Mouse (Mus musculus) retina, postnatal 1 day (tissue): Measurements from ENCODE around the gene Cmss1.
A peak's percentile ranks its signal among the peaks of the same experiment; 100 is the strongest.

Experiments
- DNase-seq: peaks from one replicate; pipeline ENCODE4 v3.0.0-alpha.2; 2012

Cmss1 gene

DNA sequence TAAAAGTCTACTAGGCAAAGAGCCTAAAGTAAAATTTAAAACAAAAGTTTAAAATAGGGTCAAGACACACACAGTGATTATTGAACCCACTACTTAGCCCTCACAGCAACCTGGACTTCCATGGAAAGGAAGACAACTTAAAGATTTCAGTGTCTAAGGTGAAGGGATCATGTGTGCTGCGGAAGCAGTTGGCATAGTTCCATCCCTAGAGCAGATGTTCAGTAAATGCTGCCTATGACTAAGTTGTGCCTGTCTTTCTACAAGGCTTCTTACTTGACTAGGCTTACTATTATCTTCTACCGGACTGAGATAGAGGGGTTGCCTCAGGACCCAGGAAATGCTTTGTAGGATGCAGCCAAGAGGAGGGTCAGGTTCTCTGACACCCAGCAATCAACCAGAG lies 50.4 kb downstream of the Cmss1 start:
- no peak for DNase-seq

DNA sequence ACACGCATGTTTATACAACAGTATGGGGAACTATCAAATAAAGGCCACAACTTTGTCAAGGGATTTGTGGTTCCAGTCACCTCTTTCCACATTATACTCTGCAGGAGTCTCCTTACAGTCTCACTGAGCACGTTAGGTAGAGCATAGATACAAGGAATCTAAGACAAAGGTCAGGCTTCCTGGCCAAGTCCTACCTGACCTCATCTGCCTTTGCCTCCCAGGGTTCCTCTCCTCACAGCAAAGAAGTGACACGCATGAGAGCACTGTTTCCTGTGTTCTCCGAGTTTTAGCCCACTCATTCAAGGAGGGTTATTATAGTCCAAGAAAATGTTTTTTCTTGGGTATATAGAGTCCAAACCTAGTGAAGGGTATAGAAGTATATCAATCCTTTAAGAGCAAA lies 51.0 kb downstream of the Cmss1 start:
- DNase-seq: no peak

DNA sequence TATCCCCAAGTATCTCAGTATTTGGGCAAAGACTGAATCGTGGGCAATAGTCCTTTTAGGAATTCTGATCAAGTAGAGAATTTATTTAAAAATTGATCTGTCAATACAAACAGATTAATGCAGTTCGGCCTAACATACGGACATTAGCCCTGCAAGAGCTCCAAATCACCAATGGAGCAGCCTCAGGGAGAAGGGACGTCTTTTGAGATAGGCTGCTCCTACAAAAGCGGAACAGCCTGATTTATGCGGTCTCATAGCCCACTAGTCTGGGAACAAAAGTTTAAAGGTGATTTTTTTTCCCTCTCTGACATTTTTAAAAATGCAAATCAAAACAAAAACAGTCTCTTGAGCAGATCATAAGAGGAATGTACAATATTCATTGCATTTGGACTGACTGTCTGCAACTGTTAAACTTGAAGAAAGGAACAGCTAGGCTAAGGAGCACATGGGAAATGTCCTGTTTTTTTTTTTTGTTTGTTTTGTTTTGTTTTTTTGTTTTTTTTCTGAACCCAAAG lies 51.7 kb downstream of the Cmss1 start:
- DNase-seq: no peak

DNA sequence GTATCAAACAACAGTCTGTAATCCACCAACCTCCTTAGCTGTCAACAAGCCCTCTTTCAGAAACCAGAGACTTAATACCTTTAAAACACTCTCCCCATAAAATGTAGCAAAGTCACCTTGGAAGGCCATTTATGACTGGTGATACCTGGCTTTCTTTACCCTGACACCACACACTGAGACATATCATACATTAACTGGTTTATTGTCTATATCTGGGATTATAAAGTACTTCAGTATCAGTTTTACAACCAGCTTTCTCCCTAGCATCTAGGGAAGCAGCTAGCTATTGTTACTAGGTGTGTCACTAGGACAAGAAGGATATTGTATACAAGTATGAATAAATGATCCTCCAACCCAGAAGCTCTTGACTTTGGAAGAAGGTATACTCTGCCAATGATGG lies 53.4 kb downstream of the Cmss1 start:
- no peak for DNase-seq

DNA sequence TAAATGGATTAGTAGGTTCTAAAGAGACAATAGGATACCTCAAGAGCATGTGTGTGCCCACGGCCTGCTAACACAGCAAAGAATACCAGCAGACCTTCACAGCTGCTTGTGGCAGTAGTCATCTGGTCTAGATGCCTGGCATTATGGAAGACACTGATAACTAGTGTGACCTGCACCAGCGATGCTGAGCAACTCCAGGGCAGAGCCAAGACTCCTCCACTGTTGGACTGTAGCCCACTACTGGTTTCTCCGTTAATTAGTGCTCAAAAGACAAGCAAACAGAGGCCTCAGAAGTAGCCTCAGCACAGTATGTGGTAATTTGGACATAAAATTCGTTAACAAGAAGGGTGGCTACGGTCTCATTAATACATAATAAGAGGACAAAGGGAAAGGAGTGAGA lies 54.0 kb downstream of the Cmss1 start:
- DNase-seq: peak; percentile 82

DNA sequence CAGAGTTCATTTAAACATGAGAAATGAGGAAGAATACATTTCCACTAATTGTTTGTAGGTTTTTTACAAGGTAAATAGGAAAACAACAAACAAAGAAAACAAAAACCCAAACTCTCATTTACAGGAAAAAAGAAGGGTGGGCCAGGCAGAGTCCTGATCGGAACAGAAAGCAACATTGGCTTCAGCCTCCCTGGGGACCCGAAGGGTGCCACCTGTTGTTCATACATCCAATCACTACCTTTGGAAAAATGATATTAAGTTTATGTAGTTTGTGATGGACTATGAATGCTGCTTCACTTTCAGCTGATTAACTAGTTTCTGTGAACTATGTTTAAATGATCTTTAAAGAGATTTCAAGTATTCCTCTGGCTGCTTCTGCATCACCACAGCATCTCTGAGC lies 55.0 kb downstream of the Cmss1 start:
- DNase-seq: no peak

DNA sequence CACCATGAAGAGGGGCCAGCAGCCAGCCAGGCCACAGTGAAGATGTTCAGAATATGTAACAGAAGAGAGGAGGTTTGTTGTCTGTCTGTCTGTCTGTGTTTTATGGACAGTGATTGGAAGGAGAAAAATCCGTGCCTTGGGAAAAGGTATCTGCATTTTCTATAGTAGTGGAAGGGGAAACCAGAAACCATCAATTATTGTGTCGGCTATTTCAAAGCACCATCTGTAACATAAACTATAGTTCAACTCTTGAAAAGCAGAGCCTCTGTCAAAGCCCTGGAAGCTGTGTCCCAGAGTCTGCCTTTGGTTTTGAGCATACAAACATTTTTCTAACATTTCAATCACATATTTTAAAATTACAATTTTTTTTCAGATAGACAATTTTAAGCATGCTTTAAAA lies 55.8 kb downstream of the Cmss1 start:
- no peak for DNase-seq

DNA sequence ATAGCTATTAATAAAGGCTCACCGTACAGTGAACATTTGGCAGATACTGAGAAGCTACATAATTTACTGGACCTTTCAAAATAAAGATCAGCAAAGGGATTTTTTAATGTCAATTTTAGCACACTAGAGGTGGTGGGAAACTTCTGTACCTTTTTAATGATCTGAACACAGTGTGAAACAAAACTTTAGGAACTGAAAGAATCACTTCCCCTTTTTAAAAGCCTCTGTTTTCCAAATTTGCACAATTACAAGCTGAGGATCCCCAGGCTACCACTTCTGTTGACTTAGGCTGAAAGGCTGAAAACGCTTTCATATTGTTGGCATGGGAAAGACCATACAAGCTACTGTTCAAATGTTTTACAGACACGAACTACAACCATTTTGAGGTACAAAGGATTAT lies 56.6 kb downstream of the Cmss1 start:
- no peak for DNase-seq

DNA sequence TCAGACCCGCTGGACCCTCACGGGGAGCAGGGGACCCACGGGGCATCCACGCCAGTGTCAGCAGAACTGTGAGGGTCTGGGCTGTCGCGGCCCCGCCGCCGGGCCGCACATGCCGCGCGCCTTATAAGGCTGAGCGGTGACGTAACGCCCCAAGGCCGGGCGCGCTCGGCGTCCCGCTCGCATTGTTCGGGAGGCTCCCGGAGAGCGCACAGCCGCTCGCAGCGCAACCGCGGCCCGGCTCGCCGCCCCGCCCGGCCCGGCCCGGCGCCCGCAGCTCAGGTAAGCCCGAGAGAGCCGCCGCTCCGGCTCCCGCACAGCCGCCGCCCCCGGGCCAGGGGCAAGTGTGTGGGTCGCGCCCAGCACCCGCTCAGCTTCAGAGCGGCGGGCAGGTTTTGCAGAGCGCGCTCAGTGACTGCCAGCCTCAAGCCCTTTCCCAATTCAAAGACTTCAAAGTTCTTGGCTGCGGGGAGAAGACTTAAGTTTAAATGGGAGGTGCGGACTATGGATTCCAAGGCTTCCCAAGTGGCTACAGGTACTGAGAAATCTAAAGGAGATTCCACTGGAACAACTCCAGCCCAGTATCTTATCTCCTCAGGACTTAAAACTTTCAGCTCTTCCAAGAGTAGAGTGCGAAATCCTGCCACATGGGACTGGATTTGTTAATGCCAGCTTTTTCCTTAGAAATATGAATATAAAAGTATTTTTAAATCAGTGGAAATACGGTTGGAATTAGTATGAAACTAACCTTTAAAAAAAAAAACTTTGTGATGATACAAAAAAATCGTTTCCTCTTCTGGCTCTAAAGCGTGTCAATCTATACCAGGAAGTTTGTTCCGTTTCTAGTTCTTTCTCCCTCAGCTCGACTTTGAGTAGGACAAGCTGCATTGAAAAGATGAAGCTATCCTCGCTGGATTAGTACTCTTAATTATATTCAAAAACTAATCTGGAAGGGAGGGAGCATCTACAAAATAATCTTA lies 57.3 kb downstream of the Cmss1 start:
- peak; percentile 81 for DNase-seq

DNA sequence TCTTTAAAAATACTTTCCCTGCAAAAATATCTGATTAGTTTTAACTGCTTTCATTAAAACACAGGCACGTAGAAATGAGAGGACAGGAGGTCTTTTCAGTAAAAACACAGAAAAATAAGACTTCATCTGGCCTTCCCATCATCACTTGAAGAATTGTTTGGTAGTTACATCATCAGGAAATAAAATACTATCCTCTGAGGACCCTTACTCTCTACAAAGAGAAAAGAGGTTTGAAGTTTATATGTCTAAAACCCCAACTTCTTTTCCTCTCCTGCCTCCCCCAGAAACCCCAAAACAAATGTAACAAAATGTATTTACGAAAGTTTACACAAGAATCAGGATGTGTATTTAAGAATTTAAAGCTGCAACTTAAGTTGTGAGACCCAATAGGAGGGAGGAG lies 58.1 kb downstream of the Cmss1 start:
- DNase-seq: no peak

DNA sequence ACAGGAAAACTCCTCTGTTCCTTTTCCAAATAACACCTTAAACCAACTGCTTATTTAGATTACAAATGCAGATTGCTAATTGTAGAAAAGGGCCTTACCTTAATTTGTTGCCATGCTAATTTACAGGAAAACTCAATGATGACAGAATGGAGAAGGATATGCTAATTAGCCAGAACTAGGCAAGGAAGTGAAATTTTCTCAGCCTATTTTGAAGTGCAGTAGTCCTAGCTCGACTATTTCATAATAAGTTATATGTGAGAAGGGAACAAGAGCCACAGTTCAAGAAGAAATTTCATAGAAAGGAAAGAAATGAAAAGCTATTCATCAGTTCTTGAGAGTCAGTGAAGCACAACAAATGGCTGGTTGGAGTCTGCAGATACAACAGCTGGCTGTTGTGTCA lies 60.3 kb downstream of the Cmss1 start:
- DNase-seq: no peak

DNA sequence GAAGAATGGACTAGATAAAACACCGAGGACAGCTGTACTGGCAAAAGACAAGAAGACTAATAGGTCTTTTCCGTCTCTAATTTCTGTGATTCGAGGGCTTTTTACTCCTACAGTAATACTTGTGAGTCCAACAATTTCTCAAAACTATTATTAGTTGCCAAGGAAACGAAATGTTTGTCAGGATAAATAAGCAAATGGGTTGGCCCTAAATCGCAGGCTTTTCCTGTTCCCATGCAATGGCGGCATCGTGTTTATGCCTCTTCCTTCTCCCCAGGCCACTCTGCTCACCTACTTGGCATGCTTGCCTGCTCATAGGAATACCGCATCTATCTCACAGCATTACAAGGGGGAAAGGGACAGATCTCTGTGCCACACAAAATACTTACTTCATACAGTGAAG lies 62.2 kb downstream of the Cmss1 start:
- DNase-seq: no peak

DNA sequence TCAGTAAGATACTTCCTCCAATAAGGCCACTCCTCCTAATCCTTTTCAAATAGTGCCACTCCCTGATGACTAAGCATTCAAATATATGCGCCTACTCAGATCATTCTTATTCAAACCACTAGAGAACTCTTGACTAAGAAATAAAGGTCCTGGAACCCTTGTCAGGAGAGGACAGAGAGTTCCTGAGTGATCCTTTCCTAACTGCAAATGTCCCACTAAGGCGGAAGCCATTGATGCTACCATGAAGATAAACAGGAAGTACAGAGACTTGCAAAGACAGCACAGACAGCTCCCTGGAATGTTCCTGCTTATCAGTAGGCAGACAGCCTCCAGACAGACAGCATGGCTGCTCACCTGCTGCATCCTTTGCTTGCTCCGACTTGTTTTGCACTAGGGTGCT lies 63.4 kb downstream of the Cmss1 start:
- no peak for DNase-seq

DNA sequence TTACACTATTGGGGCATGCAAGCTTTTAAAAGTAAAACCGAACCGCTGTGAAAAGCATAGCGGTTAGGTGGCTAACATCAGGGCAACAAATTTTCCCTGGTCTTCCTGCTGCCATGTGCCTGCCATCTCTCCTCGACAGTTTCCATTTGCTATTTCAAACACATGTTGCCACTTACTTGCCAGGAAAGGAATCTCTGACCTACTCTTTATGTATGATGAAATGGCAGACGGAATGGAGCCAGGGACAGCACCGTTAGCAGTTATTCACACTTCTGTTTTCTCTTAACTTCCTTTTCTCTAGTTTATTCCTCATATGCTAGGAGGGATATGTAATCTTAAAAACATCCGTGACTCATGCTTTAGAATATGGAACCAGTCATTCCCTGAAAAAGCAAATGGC lies 70.2 kb downstream of the Cmss1 start:
- DNase-seq: no peak

DNA sequence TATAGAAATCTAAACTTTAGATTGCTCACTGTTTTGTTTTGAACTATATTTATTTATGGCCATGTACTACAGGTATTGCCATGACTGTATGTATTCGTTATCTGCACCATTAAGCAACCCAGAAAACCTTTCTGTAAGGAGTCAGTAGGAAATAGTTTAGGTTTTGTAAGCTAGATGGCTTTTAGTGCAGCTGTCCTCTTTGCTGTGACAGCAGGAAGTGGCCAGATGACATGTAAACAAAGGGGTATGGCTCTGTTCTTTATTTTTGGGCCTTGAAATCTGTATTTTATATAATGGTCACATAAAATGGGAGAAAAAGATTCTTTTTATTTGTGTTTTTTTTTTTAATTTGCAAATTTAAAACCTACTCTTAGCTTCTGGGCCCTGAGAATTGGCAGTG lies 71.9 kb downstream of the Cmss1 start:
- no peak for DNase-seq

DNA sequence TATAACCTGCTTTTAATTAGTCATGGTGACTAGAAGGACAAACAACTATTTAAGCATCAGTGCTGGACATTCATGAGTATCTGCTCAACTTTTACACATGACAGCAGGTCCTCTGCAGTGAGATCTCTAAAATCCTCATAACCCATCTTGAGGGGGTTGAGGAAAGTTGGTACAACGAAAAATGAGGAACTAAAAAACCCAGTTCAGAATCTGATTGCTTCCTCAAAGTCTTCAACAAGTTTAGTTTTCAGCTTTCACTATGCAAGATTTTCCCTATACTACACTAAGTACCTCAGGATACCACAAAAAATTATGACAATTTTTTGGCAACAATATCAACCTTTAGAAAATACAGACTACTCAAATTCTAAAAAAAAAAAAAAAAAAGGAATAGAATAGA lies 72.3 kb downstream of the Cmss1 start:
- DNase-seq: no peak

DNA sequence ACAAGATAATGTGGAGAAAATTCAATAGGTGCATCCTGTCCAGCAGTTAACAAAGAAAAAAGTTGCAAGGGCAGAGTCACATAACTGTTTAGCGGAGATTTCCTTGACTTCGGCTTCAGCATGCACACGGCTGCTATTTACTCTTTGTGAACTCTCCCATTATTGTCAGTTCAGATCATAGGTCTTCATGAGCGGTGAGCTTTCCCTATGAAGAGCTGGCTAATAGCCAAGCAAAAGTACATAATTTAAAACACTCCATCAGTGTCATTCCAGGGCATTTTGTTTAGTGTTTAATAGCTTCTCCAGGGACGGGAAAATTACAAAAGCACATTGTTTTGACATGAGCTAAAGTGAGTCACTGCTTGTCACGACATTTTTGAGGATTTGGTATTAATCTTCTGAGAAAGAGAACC lies 74.6 kb downstream of the Cmss1 start:
- DNase-seq: peak; percentile 23

DNA sequence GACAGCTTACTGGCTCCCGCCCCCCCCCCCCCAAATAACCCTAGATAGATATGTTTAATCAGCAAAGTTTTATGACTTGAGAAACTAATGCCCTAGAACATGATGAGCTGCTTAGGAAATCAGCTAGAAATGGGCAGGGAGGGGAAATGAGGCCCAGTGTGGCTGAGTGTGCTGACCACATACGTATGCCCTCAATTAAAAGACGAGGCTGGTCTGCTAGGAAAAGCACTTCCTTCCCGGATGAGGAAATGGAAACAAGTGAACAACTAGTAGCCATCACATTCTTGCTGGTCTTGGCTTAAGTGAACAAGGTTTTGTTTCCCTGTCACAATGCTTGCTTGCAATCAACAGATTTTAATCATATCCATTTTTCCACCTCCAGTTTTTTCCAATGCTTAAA lies 76.1 kb downstream of the Cmss1 start:
- DNase-seq: no peak

DNA sequence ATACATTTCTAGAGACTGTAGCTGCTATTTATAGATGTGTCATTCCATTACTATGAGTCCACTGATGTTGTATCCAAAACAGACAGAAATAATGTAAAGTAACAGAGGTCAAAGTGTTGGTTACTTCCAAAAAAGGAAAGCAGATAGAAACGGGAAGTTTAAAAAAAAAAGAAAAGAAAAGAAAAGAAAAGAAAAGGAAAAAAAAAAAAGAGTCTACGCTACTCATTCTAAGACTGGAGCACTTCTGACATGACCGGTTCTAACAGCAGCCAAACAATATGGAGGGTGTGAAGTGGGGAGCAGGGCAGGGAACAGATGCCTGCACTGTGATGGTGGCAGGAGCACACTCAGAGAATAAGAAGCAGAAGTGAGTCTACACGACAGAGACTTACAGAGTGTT lies 78.2 kb downstream of the Cmss1 start:
- DNase-seq: no peak

DNA sequence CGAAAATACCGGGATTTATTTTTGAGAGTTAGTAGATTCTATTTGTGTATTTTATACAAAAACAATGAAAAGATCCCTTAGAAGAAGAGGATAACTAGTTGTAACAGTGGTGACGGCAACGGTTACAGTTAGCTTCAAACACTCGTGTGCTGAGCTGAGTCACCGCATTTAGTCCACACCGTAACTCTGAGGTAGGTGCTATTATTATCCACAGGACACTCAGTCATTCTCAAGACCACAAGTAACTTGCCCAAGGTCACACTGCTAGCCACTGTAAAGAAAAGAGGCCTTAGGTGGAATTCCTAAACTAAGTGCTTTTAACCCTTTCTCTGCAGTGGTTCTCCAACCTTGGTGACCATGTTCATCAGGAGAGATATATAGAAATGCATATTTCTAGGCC lies 79.8 kb downstream of the Cmss1 start:
- no peak for DNase-seq

DNA sequence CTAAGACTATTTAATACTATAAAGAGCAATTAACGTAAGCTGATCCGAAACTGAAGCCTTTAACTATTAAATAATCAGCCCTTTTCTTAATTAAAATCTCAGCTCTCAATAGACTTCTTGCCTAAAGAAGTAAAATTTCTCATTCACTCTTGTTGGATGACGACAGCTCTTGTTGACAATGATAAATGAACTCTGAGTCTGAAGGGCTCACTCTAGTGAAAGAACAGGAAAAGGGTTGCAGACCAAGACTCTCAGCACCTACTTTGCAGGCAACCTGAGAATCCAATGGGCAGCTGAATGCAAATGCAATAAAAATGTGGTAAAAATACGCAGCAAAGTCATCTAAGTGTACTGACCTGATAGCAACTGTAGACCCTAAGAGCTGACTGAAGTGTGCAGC lies 81.2 kb downstream of the Cmss1 start:
- no peak for DNase-seq

DNA sequence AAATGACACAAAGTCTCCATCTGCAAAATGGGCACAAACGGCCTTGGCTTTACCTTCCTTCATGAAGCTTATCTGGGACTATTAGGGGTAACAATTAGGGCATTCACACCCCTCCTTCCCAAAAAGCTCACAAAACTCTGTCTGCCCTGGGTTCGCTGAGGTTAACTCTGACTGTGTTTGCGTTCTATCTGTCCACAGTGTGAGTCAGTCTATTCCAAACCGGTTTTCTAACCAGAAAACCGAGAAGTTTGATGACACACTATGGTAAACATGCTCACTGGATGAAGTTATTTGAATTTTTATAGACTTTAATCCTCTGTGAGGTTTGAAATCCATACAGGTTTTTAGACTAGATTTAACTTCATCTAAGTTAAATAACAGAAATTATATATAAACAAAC lies 81.6 kb downstream of the Cmss1 start:
- no peak for DNase-seq

DNA sequence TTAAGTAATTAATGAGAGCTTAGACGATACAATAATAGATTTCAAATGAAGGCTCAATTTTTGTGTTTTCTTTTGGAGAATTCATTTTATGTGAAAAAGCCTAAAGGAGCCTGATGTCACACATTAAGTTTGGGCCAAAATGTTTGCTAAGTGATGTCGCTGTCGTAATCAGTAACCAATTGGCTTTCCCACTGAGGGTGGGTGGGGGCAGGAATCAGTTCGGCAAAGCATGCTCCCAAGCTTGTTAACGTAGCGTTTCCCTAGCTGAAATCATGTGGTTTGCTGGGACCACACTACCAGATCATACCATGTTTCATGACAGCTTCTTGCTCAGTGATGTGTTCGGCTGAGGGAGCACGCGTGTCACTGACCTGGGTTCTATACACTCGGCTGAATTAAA lies 91.0 kb downstream of the Cmss1 start:
- DNase-seq: no peak

DNA sequence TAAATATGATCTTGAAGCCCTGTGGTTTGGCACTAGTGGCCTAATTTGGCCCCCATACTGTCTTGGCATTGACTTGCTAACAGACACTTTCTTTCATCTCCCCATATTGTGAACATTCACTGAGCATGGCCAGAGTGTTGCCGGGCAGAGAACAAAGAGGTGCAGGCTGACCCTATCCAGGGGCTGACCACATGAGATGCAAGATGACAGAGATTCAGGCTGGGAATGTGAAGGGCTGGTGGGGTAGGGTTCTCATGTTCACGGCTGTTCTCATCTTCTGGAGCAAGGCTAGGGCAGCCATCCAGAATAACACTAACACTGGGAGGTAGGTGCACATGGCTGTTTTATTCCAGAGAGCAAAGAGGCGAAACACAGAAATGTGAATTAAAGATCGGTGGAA lies 92.3 kb downstream of the Cmss1 start:
- peak; percentile 26 for DNase-seq

DNA sequence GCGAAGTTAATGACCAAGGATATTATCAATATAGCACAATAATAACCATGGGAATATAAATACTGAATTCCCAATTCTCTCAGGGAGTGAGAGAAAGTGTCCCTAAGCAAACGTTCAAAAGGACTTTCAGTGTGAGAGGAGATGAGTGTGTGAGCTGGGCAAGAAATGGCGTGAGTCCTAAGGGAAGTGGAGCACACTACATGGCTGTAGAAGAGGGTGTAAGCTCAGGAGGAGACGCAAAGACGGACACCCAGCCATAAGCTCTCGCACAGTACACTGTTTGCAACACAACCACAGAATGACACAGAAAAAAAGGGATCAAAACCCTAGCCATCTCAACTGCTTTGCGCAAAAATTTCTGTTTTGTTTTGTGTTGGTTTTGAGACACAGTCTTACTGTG lies 93.1 kb downstream of the Cmss1 start:
- no peak for DNase-seq
